Mouse (Mus musculus) intestine, embryonic 14.5 days (tissue): ENCODE results near the gene Dnajb13. TPM values are rescaled to one million over a fixed set of nuclear protein-coding genes. Genes with fewer than 3 reads are reported as not detected.
A peak's percentile ranks its signal among the peaks of the same experiment; 100 is the strongest.

ENCODE experiments used
- ATAC-seq: fragments of 200-750 bp; cut with Nextera tagmentation; replicated peaks from 2 replicates; pipeline ENCODE4 v1.8.0; 2017; ENCODE audit warnings: low read depth, moderate number of reproducible peaks, moderate TSS enrichment, moderate library complexity; ENCODE audit not compliant: low FRiP score, low TSS enrichment
- DNase-seq: peaks from one replicate; pipeline ENCODE4 v3.0.0-alpha.2; 2018; ENCODE audit warnings: low spot score
- H3K27ac ChIP-seq: fragments of 300-500 bp; sonication (generic); 2 replicates; pipeline ENCODE4 v1.5.1; 2014; ENCODE audit warnings: low read depth, mild to moderate bottlenecking, control low read depth
- H3K27me3 ChIP-seq: fragments of 300-500 bp; sonication (generic); replicated peaks from 2 replicates; pipeline ENCODE4 v1.6.1; 2014; ENCODE audit warnings: low read length, control low read depth; ENCODE audit not compliant: control insufficient read depth, insufficient read depth
- H3K36me3 ChIP-seq: fragments of 300-500 bp; sonication (generic); 2 replicates; pipeline ENCODE4 v1.6.1; 2014; ENCODE audit warnings: low read length, control low read depth; ENCODE audit not compliant: control insufficient read depth, insufficient read depth
- H3K4me1 ChIP-seq: fragments of 300-500 bp; sonication (generic); replicated peaks from 2 replicates; pipeline ENCODE4 v1.6.1; 2014; ENCODE audit warnings: low read length, control low read depth, mixed read lengths; ENCODE audit not compliant: control insufficient read depth, insufficient read depth
- H3K4me2 ChIP-seq: fragments of 300-500 bp; sonication (generic); 2 replicates; pipeline ENCODE4 v1.6.1; 2014; ENCODE audit warnings: low read length
- H3K4me3 ChIP-seq: fragments of 300-500 bp; sonication (generic); 2 replicates; pipeline ENCODE4 v1.5.1; 2014; ENCODE audit warnings: low read depth, low read length, control low read depth, mixed read lengths
- H3K9ac ChIP-seq: fragments of 300-500 bp; sonication (generic); 2 replicates; pipeline ENCODE4 v1.6.1; 2014; ENCODE audit warnings: mild to moderate bottlenecking, low read length
- H3K9me3 ChIP-seq: fragments of 300-500 bp; sonication (generic); 2 replicates; pipeline ENCODE4 v1.6.1; 2016; ENCODE audit warnings: low read length, control low read depth; ENCODE audit not compliant: control insufficient read depth
- WGBS: fragments of 180-500 bp; shearing (Covaris S2); extraction: QIAGEN DNeasy Blood & Tissue Kit; methylation state at CpG from one replicate; pipeline ENCODE4 v1.1.7; 2014; 5-methylcytosine and 5-hydroxymethylcytosine counted together
- polyA plus RNA-seq: library from polyadenylated mRNA; unstranded; fragments of >200 nt; fragmentation: Nextera tagmentation; extraction: Ambion mirVana; gene quantifications from 2 replicates; pipeline ENCODE4 v1.2.1, GENCODE M21; 2014

Gene Dnajb13
- polyA plus RNA-seq, 1 experiment from 2014 or later: 0.24 TPM

- no peak for ATAC-seq
- DNase-seq: no peak
- no peaks in the 10 kb centered on the region for H3K4me1 ChIP-seq
- no peaks in the 10 kb centered on the region for H3K36me3 ChIP-seq
- no peak overlapping the region for H3K4me2 ChIP-seq
- WGBS: 65% methylated on average over 8 of the region's 8 CpGs
- no peak overlapping the region for H3K9ac ChIP-seq
- H3K9me3 ChIP-seq: no peaks in the 10 kb centered on the region
- no peak overlapping the region for H3K4me3 ChIP-seq
- no peak overlapping the region for H3K27ac ChIP-seq
- H3K27me3 ChIP-seq: no peaks in the 10 kb centered on the region
Observed at GRCm38 (mm10) chr7:100524669-100525068, 9.9 kb upstream of the Dnajb13 start.

DNA sequence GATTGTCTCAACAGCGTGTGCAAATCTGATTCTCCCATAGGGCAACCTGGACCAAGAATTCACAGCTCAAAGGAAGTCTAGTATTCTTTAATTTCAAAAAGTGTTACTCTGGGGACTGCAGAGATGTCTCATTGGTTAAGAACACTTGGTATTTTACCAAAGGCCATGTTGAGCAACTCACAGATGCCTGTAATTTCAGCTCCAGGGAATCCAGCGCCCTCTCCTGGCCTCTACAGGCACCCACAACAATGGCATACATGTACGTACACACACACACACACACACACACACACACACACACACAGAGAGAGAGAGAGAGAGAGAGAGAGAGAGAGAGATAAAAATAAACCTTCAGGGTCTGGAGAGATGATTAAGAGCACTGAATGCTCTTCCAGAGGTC is 7.5 kb upstream of the Dnajb13 start:
- Histone ChIP-seq H3K36me3 (no peaks in the 10 kb centered on the region), H3K27ac (no peak overlapping the region), H3K4me3 (no peak overlapping the region), H3K9me3 (no peaks in the 10 kb centered on the region), H3K27me3 (no peaks in the 10 kb centered on the region), H3K9ac (no peak overlapping the region), H3K4me2 (no peak overlapping the region), H3K4me1 (no peaks in the 10 kb centered on the region)
- DNase-seq: no peak
- ATAC-seq: no peak
- WGBS: 75% methylated on average over 3 of the region's 3 CpGs

- H3K4me3 ChIP-seq: no peak overlapping the region
- H3K27ac ChIP-seq: no peak overlapping the region
- no peaks in the 10 kb centered on the region for H3K36me3 ChIP-seq
- H3K9me3 ChIP-seq: no peaks in the 10 kb centered on the region
- DNase-seq (peak; percentile 95), ATAC-seq (peak; percentile 47; the same call in 1 of the 2 replicates)
- WGBS: 18% methylated on average over 10 of the region's 10 CpGs
- peak overlapping the region; percentile 18; the same call in 1 of the 2 replicates for H3K4me2 ChIP-seq
- H3K27me3 ChIP-seq: no peaks in the 10 kb centered on the region
- no peaks in the 10 kb centered on the region for H3K4me1 ChIP-seq
- no peak overlapping the region for H3K9ac ChIP-seq
Observed at GRCm38 (mm10) chr7:100520663-100521285, 6.0 kb upstream of the Dnajb13 start.

- H3K27ac ChIP-seq: no peak overlapping the region
- H3K36me3 ChIP-seq: no peaks in the 10 kb centered on the region
- peak; percentile 18; the same call in 1 of the 2 replicates for ATAC-seq
- no peak overlapping the region for H3K9ac ChIP-seq
- no peaks in the 10 kb centered on the region for H3K27me3 ChIP-seq
- 56% methylated on average over 7 of the region's 7 CpGs for WGBS
- H3K4me1 ChIP-seq: no peaks in the 10 kb centered on the region
- no peak overlapping the region for H3K4me2 ChIP-seq
- no peaks in the 10 kb centered on the region for H3K9me3 ChIP-seq
- DNase-seq: no peak
- no peak overlapping the region for H3K4me3 ChIP-seq
Observed at GRCm38 (mm10) chr7:100520204-100520603, 5.4 kb upstream of the Dnajb13 start.

- no peak overlapping the region for H3K27ac ChIP-seq
- 72% methylated on average over 8 of the region's 8 CpGs for WGBS
- DNase-seq (no peak), ATAC-seq (no peak)
- no peaks in the 10 kb centered on the region for H3K27me3 ChIP-seq
- H3K36me3 ChIP-seq: no peaks in the 10 kb centered on the region
- no peak overlapping the region for H3K9ac ChIP-seq
- no peak overlapping the region for H3K4me2 ChIP-seq
- no peaks in the 10 kb centered on the region for H3K4me1 ChIP-seq
- H3K9me3 ChIP-seq: no peaks in the 10 kb centered on the region
- no peak overlapping the region for H3K4me3 ChIP-seq
Observed at GRCm38 (mm10) chr7:100511602-100512001, 3.2 kb downstream of the Dnajb13 start.

GRCm38 (mm10) chr7:100508670-100509069 is 6.1 kb downstream of the Dnajb13 start:
- H3K27me3 ChIP-seq: no peaks in the 10 kb centered on the region
- no peak overlapping the region for H3K9ac ChIP-seq
- H3K27ac ChIP-seq: no peak overlapping the region
- no peak overlapping the region for H3K4me3 ChIP-seq
- no peaks in the 10 kb centered on the region for H3K36me3 ChIP-seq
- DNase-seq: no peak
- 53% methylated on average over 3 of the region's 3 CpGs for WGBS
- ATAC-seq: no peak
- no peaks in the 10 kb centered on the region for H3K9me3 ChIP-seq
- no peak overlapping the region for H3K4me2 ChIP-seq
- no peaks in the 10 kb centered on the region for H3K4me1 ChIP-seq

- no peak overlapping the region for H3K9ac ChIP-seq
- H3K36me3 ChIP-seq: no peaks in the 10 kb centered on the region
- WGBS: 70% methylated on average over 4 of the region's 4 CpGs
- H3K4me1 ChIP-seq: no peaks in the 10 kb centered on the region
- H3K4me2 ChIP-seq: no peak overlapping the region
- H3K27me3 ChIP-seq: no peaks in the 10 kb centered on the region
- DNase-seq: no peak
- H3K9me3 ChIP-seq: no peaks in the 10 kb centered on the region
- ATAC-seq: no peak
- no peak overlapping the region for H3K27ac ChIP-seq
- no peak overlapping the region for H3K4me3 ChIP-seq
Observed at GRCm38 (mm10) chr7:100506494-100506893, 8.3 kb downstream of the Dnajb13 start.

DNA sequence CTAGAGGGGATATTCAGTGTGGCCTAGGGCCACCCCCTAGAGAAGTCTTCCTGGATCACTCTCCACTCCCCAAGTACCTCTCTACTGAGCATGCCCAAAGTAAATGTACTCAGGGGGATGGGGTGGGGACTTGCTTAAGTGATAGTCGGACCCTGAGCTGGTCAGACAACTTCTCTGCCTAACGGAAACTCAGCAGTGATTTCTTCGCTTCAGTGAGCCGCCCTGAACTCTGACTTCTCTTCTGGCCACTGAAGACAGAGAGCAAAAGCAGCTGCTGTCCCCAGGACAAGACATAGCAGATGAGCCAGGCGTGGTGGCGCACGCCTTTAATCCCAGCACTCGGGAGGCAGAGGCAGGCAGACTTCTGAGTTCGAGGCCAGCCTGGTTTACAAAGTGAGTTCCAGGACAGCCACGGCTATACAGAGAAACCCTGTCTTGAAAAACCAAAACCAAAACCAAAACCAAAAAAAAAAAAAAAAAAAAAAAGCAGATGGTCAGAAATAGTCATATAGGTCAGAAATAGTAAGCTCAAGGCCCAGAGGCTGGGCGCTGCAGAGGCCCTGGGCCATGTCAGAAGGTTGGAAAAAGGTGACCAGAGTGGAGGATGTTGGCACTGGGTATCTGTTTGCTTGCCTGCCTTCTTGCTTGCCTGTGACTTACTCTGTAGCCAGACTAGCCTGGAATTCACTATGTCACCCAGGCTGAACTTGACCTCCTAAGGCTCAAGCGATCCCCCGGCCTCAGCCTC is 9.8 kb downstream of the Dnajb13 start:
- ATAC-seq (no peak), DNase-seq (no peak)
- WGBS: 78% methylated on average over 13 of the region's 13 CpGs
- Histone ChIP-seq H3K9me3 (no peaks in the 10 kb centered on the region), H3K4me1 (no peaks in the 10 kb centered on the region), H3K9ac (no peak overlapping the region), H3K27ac (no peak overlapping the region), H3K36me3 (no peaks in the 10 kb centered on the region), H3K27me3 (no peaks in the 10 kb centered on the region), H3K4me3 (no peak overlapping the region), H3K4me2 (no peak overlapping the region)

DNA sequence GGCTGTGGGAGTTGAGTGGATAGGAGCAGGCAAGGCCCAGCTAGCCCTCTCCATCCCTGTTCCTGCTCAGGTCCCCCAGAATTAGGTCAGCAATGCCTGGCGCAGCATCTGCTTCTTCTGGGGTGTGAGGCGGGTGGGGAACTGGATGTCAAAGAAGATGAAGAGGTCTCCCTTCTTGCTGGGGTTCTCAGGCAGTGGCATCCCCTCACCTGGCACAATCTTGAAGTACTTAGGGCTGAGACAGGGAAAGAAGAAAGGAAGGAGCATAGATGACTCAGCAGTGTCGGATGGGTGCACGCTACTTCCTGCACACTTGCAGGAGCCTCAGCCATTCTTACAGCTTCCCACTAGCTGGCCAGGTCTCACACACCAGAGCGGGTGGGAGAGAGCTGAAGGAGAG is 11.7 kb downstream of the Dnajb13 start:
- Histone ChIP-seq H3K27me3 (no peaks in the 10 kb centered on the region), H3K4me1 (no peaks in the 10 kb centered on the region), H3K27ac (no peak overlapping the region), H3K4me2 (no peak overlapping the region), H3K9ac (no peak overlapping the region), H3K36me3 (peaks cover 12% of the 10 kb centered on the region), H3K4me3 (no peak overlapping the region), H3K9me3 (no peaks in the 10 kb centered on the region)
- no peak for ATAC-seq
- 87% methylated on average over 5 of the region's 5 CpGs for WGBS
- DNase-seq: no peak
